Mouse (Mus musculus) frontal cortex, postnatal 25 days (tissue): ENCODE measurements around the gene Cradd.

ENCODE experiments used
- DNase-seq, 2 experiments: peaks; one replicate each; pipeline ENCODE4 v3.0.0; 2022; ENCODE audit warnings: low spot score in 2 of 2

Cradd gene

DNA sequence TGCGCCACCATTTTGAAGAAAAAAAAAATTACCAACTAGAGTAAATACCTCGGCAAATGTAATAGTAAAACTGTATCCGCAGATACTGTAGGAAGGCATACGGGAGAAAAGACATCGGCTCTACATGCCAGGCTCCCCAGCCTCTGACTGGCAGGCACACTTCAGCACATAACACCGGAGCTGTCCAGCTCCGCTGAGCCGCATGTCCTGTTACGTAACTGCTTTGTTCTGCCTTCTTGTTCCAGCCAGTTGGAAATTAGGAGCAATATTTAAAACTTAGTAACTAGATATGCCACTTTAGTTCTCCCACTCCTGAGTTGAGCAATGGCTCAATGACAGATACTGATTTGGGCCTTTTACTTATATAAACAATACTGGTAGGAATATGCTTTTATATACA lies 48.4 kb downstream of the Cradd start:
- DNase-seq = no peak

DNA sequence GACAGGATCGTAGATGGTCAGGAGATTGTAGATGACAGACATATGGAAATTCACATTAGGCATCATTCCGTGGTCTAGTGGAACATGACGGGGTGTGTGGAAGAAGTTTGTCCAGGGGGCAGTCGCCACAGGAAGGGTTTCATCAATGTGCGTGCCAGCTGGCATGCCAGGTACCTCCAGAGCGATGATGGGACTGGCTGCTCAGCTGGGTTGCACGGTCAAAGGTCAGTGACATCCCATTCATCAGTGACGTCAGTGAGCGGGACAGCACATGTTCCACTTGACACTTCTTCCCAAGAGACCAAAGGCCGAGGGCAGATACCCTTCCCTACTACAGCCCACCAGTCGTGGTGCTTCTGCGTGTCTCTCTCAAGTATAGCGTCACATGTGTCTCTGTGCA lies 50.7 kb downstream of the Cradd start:
- DNase-seq = no peak

DNA sequence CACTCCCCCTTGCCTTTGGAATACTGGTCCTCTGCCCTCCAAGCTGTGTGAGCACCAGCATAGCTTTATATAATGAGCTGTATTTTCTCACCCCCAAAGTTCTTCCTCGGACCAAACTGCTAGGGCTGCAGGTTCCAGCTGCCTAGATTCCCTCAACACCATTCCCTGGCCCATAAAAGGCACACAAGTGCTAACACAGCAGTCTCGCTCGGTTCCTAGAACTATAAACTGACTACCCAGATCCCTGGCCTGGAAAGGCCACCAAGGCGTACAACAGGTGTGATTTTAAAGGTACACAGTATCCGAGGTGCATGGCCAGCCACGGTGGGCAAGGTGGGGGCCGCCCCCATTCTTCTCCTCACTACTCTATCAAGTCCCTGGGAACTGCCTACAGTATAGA lies 54.8 kb downstream of the Cradd start:
- no peak for DNase-seq

DNA sequence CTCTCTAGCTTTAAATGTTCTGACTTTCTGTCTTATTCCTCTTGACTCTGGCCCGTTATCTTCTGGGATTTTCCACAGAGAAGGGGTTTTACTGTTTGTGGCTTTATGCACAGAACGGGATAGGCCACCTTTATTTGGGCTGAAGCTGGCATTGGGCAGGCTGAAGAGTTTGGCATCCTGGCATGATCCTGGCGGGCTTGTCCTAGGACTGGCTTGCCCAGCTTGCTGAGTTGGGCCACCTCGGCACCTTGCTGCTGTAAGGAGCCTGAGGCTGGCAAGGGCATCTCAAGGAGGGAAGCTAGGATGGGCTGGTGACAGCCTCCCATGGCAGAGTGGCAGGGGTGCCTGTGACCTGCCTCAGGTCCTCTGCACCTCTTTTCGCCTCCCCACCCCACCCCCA lies 55.6 kb downstream of the Cradd start:
- no peak for DNase-seq

DNA sequence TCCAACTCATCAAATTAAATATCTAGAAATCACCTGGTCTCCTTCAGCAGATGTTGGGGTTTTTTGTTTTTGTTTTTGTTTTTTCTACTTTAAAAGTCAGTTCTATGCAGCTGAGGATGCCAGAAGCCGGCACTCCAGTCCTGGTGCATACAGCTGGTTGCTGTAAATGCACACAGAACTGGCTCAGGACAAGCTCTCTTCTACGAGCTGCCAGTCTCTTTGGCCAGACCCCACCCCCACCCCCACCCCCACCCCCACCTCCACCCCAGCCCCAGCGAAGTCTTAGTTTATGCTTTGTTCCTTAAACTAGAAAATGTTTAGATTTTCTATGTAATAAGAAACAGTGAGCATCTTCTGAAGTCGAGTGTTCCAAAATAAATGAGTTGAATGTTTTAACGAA lies 57.0 kb downstream of the Cradd start:
- no peak for DNase-seq

DNA sequence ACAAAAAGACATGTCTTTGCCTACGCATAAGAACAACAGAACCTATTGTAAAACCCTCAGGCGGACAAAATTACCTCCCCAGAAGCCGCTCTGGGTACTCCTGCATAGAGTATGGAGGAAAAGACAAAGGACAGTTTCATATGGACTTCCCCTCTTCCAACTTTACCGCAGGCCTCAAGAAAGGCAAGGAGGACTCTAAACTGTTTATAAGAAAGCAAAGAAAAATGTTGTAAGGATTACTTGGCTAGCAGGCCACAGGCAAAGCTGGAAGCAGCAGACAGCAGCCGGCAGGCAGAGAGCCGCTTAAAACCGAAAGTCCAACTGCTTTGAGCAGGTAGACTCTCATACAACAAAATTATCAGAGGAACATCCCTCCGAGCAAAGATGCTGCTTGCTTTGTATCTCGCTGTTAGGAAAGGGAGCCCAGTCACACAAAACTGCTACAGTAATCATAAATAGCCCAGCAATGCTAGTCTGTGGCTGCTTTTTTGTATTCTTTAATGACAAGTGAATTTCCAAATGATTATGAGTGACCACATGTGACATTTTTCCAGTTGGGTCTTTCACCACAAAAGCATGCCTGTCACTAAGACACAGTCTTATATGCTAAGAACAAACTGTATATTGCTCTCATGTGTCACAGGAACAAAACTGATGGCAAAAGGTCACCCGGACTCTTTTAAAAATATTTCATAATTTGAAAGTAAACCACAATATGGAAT lies 57.7 kb downstream of the Cradd start:
- DNase-seq = no peak

DNA sequence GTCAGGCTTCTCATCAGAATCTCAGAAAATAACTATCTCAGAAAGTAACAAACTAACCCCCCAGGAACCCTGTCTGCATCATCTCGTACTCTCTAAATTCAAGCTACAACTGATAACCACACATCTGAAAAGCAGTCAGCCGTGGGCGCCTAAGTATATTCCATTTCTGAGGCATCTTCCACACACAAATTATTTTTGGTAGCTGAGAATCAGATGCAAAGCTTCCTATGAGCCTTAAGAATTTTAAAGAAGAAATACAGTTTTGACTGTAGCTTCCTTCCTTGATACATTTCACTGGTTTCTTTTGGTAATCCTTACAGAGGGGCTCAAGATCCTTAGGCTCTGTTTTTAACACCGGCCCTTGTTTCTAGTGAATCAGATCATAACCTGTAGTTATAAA lies 58.4 kb downstream of the Cradd start:
- DNase-seq = no peak

DNA sequence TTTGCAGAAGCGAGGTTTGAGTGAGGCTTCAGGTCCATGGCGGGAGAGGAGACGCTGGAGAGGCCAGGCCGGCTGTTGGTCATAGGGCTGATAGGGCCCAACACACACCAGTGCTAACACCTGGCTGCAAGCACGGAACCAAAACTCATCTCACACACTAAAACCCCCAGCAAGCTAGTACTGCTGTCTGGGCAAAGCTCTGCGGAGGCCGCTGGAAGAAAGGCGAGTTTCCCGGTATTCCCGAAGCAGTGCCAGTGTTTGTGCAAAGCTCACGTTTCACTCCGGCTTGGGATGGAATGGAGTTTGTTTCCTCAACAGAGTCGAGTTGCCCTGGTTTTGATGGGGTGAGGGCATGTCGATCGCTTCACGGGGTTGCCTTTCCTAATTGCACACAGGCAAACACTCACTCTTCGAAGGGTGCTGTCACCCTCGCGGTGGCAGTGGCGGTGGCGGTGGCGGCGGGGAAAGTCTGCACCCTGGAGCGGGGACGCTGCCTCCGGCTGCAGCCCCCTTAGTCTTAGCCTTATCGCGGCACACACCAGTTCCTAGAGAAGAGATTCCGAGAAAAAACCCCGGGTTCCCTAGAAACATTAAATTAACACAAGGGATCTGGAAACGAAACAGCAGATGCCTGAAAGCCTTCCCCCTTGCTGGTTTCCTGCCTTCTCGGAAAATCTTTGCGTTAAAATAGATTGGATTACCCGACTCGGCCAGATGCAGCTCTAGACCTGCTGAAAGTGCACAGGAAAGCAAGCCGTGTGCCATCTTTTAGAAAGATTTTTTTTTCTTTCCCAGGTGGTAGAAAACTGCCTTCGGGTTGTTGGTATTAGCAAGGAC lies 59.2 kb downstream of the Cradd start:
- peak; percentile 29 to 30 for DNase-seq

DNA sequence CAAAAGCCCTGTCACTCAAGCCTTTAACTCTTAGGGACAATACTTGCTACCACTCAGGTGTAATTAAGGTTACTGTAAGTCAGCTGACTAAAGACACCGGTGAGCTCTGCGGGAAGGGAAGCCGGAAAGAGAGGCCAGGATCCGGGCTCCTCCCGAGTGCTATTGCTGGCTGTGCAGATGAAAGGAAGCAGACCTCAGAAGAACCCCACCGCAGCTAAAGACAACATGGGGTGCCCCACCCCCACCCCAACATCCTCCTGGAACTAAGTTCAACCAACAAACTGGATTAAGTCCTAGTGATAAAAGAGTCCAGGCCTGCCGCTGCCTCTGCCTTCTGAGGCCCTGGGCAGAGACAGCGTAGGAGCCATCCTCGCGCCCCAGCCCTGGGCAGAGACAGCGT lies 61.5 kb downstream of the Cradd start:
- DNase-seq = no peak

DNA sequence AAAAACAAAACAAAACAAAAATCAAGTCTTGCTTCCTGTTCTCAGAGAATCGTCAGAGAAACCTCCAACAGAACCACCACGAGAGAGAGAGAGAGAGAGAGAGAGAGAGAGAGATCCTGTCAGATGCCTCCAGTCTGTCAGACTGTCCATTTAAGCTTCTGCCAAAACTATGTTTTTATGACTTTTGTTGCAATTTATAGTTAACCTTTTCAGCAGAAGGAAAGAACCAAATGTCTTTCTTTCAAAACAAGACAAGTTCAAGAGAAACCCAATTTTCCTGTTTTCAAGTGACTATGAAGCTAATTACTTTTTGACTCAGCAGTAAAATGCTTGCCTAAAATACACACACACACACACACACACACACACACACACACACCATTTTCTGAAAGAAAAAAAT lies 62.7 kb downstream of the Cradd start:
- no peak for DNase-seq

DNA sequence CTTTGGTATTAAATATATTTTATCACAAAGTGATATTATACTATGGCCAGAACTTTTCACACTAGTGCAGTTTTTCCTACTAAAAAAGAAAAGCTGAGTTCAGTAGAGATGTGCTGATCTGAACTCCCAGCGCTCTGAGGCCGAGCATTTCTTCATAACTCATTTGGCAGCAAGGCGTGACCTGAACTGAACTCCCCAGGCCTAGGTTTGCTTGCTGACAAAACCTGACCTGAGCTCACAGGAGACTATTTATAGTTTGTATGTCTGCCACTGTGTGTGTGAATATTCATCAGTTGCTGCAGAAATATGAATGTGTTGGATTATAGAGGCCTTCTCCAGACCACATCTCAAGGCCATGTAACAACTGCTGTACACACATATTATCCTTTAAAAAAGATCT lies 63.5 kb downstream of the Cradd start:
- no peak for DNase-seq

DNA sequence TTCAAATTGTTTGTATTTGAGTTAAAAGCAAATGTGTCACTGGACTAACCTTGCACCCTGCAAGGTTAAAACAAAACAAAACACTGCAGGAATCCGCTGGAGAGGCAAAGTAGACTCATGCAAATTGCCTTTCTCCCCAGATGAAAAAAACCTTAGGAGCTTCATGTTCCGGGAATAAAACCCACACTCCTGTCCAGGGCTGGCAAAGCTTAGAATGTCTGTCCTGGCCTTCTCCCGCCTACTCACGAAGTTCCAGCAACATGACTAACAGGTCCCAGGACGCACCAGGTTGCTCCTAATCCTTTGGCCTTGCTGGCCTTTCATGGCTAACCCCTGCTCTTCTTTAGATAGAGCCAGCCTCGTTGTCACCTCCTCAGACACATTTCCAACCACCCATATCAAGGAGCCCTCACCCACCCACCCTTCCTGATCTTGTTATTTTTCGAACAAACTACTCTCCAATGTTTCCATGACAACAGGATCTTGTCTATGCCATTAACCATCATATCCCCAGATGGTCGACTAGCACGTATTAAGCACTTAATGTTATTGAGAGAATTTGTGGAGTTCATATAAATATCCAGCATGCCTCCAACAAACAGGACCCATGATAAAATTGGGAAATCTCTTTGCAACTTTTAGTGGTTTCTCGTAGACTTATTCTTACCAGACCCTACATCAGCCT lies 65.3 kb downstream of the Cradd start:
- no peak for DNase-seq

DNA sequence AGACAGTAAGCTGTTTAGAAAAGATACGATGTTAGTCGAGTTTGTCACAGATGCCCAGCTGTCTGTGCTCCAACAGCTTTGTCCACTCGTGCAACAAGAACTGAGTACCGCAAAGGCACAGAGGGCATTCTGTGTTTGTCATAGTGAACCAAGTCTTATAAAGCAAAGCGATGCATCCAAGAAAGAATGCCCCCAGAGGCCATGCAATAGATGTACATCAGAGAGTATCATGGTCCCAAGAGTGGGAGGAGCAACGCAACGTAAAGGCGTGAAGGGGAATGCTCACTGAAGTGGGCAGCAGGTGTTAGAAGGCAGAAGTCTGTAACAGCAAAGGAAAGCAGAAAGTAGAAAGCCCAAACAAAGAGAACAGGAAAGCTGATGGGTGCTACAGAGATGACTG lies 66.0 kb downstream of the Cradd start:
- no peak for DNase-seq

DNA sequence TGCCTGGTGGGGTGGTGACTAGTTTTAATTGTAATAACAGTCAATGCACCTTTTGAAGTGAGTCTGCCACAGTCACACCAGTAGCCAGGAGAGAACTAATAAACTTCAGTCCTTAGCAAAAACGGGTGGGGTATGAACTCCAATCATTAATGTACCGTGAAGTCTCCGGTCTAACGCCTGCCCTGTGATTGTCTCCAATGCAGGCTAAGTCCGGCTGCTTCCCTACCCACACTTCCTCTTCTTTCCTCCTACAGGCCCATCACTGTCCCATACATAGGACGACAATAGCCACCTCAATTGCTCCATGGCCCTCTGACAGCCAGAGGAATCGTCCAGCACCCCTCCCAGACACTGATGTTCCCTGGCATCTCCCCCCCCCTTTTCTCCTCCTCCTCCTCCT lies 67.8 kb downstream of the Cradd start:
- DNase-seq = no peak

DNA sequence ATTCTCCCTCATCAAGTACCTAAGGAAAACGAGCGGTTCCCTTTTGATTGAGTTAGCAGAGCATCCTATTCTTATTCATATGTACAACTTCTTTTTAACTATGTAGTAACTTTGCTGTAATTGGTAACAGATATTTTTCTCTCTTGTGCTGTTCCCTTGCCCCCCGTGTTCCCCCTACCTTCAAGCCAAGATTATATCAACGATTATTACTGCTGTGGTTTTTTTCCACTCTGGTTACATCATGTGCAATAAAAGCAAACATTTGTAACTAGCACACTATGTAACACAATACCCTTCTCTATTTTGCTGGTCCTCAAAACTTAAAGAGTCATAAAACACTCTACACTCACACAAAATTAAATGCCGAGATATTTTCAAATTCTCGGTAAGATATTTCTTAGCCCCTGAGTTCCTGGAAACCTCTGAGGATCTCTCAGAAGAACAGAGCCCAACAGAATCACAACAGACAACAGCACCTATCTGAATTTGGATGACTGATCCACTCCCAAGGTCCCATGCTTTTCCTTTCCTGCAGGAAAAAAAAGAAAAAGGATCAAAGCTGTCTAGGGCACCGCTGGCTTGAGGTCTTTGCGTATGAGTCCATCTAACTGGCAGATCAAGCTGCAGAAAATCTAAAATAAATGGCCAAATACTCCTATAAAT lies 68.8 kb downstream of the Cradd start:
- no peak for DNase-seq

DNA sequence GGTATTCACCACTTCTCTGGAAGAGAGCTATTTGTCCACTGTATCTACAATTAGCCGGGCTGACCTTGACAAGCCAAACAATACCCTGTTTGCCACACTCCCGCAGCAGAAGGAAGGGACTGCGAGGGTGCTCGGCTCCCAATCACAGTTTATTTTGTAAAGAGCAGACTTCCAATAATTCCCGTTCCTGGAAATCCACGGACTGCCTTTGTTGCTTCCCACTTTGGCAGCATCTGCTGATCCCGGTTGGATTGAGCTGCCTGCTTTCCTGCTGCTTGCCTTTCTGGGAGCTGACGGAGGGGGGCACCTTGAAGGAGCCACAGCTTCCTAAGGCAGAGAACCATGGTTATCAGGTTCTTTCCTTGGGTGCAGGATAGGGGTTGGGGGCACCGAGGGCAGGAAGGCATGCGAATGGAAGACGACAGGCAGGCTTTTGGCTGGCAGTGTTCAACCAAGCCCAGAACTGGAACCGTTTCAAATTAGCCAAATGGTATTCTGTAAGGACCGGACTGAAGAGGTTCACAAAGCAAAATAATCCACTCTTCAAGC lies 69.4 kb downstream of the Cradd start:
- no peak for DNase-seq

DNA sequence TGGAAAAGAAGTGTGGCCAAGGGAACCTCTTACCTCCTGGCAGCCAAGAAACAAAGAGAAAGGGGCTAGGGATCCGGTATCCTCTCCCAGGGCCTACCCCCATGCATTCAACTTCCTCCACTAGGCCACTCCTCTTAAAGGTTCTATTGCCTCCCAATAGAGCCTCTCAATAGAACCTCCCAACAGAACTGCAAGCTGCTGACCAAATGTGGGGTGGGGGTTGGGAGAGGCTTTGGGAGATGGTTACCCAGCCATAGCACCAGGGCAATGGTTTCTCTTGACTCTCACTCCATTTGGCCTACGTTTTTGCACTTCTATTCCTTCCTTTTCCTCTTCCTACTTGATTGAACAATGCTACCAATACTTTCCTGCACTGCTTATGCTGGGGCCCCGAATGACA lies 69.9 kb downstream of the Cradd start:
- no peak for DNase-seq

DNA sequence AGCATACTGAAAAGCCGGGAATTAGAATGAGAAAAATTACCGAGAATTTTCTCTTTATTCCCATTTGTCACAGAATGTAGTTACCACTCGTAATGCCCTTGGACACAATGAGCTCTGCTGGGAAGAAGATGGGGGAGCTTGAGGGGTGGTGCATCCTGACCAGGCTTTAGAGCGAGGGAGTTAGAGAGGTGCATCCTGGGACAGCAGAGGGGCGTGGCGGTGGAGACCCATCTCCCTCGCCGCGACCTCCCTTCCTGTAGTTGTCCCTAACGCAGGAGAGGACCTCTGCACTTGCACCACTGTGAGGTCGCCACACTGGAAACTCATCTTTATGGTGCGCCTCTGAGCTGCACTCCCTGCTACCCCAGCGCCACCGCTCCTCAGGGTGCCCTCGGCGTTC lies 72.3 kb downstream of the Cradd start:
- no peak for DNase-seq

DNA sequence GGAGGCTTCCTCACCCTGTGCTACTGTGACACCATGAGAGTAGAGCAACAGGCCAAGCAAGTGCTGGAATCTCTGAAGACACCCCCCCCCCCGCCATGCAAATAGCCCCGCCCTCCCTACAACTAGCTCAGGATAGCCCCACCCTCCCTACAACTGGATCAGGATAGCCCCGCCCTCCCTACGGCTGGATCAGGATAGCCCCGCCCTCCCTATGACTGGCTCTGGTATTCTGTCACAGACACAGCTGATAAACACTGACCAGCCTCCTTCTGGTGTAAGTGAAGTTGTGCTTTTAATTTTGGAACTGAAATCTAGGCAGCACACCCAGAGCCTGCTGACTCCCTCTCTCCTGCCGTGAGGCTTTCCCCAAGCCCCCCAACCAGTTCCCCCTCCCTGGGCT lies 75.6 kb downstream of the Cradd start:
- no peak for DNase-seq

DNA sequence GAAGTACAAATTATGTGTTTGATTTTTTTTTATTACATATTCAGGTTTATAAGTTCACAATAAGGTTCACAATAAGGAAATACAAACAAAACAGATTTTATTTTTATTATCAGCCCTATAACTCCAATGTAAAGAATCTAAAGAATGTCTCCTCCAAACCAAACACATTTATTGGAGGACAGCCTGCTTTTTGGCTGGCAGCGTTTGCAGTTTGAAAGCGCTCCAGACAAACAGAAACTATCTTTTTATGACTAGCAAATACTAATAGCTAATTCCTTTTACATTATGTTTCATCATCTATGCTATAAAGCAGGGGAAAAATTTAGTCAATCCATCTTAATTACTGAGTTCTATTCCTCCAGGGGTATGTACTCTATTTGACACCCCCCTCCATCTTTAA lies 77.2 kb downstream of the Cradd start:
- no peak for DNase-seq

DNA sequence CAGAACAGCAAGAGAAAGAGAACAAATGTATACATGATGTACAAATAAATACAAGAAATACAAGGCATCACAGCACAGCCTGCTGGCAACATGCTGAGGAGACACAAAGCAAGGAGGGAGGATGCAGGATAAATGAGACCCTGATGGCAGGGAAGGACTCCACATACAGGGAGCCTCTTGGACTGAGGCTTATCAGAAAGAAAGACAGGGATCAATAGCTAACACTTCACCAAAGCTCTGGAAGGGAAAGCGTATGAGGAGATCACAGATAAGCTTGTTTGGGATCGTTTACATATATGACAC lies 78.3 kb downstream of the Cradd start:
- no peak for DNase-seq

DNA sequence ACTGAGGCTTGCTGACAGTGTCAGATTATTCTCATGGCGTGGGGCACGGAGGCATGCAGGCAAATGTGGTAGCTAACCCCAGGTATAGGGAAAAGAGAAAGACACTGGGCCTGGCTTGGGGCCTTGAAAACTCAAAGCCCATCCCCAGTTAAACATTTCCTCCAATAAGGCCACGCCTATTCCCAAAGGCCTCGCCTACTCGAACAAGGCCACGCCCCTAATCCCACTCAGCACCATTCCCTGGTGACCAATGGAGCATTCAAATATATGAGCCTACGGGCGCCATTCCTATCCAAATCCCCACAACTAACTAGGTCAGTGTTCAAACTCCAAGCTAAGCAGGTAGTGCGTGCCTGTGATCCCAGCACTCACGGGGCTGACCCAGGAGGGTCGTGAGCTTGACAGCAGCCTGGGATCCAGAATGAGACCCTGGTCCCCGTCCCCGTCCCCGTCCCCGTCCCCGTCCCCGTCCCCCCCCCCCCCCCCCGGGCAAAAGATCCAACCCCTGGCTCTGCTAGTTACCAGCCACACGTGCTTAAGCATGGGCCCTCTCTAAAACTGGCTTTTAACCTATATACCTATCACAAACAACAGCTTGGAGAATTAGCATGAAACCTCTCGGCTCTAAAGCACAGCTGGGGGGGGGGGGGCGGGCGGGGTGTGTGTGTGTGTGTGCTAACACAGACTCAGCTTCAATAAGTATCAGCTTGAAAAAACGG lies 78.8 kb downstream of the Cradd start:
- DNase-seq = no peak
